Mouse (Mus musculus) left cerebral cortex, adult 11 months (tissue): ENCODE data around the gene H2-M9.

Experiments
- DNase-seq: peaks from one replicate; pipeline ENCODE4 v3.0.0; 2022; ENCODE audit warnings: low spot score

H2-M9 gene

DNA sequence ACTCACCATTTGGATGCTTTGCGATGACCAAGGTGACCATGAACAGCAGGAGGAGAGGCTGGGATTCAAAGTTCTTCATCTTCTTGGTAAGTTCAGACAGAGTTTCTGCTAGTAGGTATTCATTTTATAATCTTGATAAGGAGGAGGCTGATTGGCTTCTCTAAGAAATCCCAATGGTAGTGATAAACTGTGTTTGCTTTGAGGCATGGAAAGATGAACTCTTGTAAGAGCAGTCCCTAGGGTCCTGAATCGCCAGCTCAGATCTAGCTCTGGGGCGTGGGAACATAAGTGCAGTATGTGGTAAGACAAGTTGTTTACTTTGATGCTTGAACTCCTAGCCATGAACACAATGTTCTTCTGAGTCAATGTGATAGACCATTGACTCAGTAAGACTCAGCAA lies at the start of gene H2-M9:
Gene H2-M9 (minus strand): TSS at position 101 of the 400 bp plus-strand sequence.
- DNase-seq, result no peak

DNA sequence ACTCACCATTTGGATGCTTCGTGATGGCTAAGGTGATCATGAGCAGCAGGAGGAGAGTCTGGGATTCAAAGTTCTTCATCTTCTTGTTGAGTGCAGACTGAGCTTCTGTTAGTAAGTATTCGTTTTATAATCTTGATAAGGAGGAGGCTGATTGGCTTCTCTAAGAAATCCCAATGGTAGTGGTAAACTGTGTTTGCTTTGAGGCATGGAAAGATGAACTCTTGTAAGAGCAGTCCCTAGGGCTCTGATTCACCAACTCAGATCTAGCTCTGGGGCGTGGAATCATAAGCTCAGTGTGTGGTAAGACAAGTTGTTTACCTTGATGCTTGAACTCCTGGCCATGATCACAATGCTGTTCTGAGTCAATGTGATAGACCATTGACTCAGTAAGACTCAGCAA lies 29.7 kb upstream of the H2-M9 start, which contains the start of gene H2-M1:
Gene H2-M1 (minus strand): TSS at position 101 of the 400 bp plus-strand sequence.
- DNase-seq, result no peak
